Mouse (Mus musculus) G1E (cell line): ENCODE measurements around the gene Cox20. TPM values are rescaled to one million over a fixed set of nuclear protein-coding genes. Genes with fewer than 3 reads are reported as not detected.
A peak's percentile ranks its signal among the peaks of the same experiment; 100 is the strongest.

Experiments
- ATAC-seq: 2 replicates; pipeline ENCODE4 v1.8.0; 2016; ENCODE audit warnings: mild to moderate bottlenecking; ENCODE audit not compliant: insufficient number of reproducible peaks, poor library complexity, low FRiP score, severe bottlenecking; ENCODE audit errors: extremely low read depth
- DNase-seq: peaks from one replicate; pipeline ENCODE4 v3.0.0; 2012; ENCODE audit warnings: low spot score
- H3K27me3 ChIP-seq: 2 replicates; pipeline ENCODE4 v1.6.1; 2012; ENCODE audit warnings: mild to moderate bottlenecking, low read length, inconsistent platforms; ENCODE audit not compliant: insufficient read depth
- H3K36me3 ChIP-seq: replicated peaks from 2 replicates; pipeline ENCODE3; 2012; ENCODE audit warnings: mild to moderate bottlenecking, inconsistent platforms
- H3K4me1 ChIP-seq: 2 replicates; pipeline ENCODE4 v1.6.1; 2012; ENCODE audit warnings: low read depth, low read length, inconsistent platforms, mixed read lengths; ENCODE audit not compliant: insufficient read depth
- H3K4me3 ChIP-seq: 2 replicates; pipeline ENCODE4 v1.5.1; 2012; ENCODE audit warnings: low read depth, mild to moderate bottlenecking, inconsistent platforms, low read length, moderate library complexity, mixed read lengths
- H3K9me3 ChIP-seq: replicated peaks from 2 replicates; pipeline ENCODE4 v1.6.1; 2012; ENCODE audit warnings: inconsistent platforms
- CTCF ChIP-seq: IDR thresholded peaks from 2 replicates; pipeline ENCODE4 v1.5.1; 2012; ENCODE audit warnings: low read depth, low read length, inconsistent platforms, mixed read lengths
- GATA1 ChIP-seq: IDR thresholded peaks from 2 replicates; pipeline ENCODE4 v1.6.1; 2012; ENCODE audit warnings: borderline replicate concordance, low read length, inconsistent platforms, mixed read lengths
- GATA2 ChIP-seq: IDR thresholded peaks from 2 replicates; pipeline ENCODE4 v1.6.1; 2012; ENCODE audit warnings: low read depth, low read length, inconsistent platforms, borderline replicate concordance
- POLR2AphosphoS5 ChIP-seq: IDR thresholded peaks from 2 replicates; pipeline ENCODE4 v1.6.1; 2012; ENCODE audit warnings: low read depth, low read length, inconsistent platforms; ENCODE audit not compliant: insufficient replicate concordance
- TAL1 ChIP-seq: conservative IDR thresholded peaks from 2 replicates; pipeline ENCODE4 v1.6.1; 2012; ENCODE audit warnings: low read depth, low read length, inconsistent platforms, mixed read lengths
- polyA plus RNA-seq: library from polyadenylated mRNA; stranded (reverse); fragments of >175 nt; gene quantifications from 2 replicates; pipeline ENCODE4 v1.2.3, GENCODE M21; 2012
- total RNA-seq, 2 experiments: library from RNA; stranded (forward) in 1 of 2; stranded (reverse) in 1 of 2; fragments of 200-1000 nt in 1 of 2; fragments of >200 nt in 1 of 2; fragmentation: Nextera tagmentation in 1 of 2; gene quantifications; 2 replicates each; pipeline ENCODE4 v1.2.3; 2014 to 2017

Cox20 gene
- total and polyA plus RNA-seq, 3 experiments, result 18.4 to 230 (median 179) TPM

DNA sequence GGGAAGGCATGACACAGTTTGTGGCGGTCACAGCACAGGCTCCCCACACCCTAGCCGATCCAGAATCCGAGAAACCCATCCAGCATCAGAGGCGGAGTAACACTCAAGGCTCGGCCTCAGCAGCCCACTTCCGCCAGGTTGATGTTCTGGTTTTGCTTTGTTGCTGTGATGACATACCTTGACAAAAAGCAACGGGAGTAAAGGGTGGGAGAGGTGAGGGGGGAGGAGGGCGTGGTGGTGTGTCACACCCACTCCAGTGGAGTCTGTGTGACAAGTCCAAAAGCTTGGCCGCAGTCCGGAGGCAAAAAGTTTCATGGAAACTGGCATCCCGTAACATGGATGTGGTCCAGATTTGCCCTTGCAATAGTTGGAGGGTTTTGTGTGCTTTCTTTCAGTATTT lies 41.3 kb downstream of the Cox20 start:
- peaks cover 16% of the 10 kb centered on the region for H3K4me1 ChIP-seq
- TF ChIP-seq CTCF (no peak), TAL1 (no peak), GATA1 (no peak), POLR2AphosphoS5 (no peak), GATA2 (no peak)
- H3K27me3 ChIP-seq, result 0 out of 2 replicates have a peak, but pooled peaks cover 2% of the 10 kb centered on the region
- DNase-seq (no peak), ATAC-seq (no peak)
- no peak overlapping the region for H3K4me3 ChIP-seq
- no peaks in the 10 kb centered on the region for H3K36me3 ChIP-seq
- no peaks in the 10 kb centered on the region for H3K9me3 ChIP-seq

GRCm38 (mm10) chr1:178360702-178361101 lies 41.8 kb downstream of the Cox20 start:
- Histone ChIP-seq H3K27me3 (0 out of 2 replicates have a peak, but pooled peaks cover 2% of the 10 kb centered on the region), H3K4me1 (peaks cover 16% of the 10 kb centered on the region), H3K36me3 (no peaks in the 10 kb centered on the region), H3K9me3 (no peaks in the 10 kb centered on the region), H3K4me3 (no peak overlapping the region)
- DNase-seq (no peak), ATAC-seq (no peak)
- no peak for TF ChIP-seq TAL1

DNA sequence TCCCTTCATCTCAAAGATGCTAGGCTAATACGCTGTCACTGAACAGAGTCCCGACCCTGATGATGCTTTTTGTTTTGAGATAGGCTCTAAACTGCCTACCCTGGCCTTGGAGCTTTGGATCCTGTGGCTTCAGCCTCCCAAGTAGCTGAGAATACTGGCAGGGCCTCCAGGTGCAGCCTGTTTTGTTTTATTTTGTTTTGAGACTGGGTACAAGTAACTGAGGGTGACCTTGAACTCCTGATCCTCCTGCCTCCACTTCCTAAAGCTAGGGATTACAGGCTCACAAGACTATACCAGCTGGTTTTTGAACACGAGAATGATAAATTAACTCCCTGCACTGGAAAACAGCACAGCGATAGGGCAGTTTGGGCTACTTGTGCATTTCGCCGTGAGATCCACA lies 46.2 kb downstream of the Cox20 start:
- Histone ChIP-seq H3K36me3 (no peaks in the 10 kb centered on the region), H3K4me3 (no peak overlapping the region), H3K27me3 (no peaks in the 10 kb centered on the region), H3K9me3 (no peaks in the 10 kb centered on the region), H3K4me1 (peaks cover 29% of the 10 kb centered on the region)
- DNase-seq (no peak), ATAC-seq (no peak)
- TF ChIP-seq TAL1, result no peak
- no peak for TF ChIP-seq GATA2
- TF ChIP-seq POLR2AphosphoS5, result no peak
- TF ChIP-seq CTCF, result no peak
- TF ChIP-seq GATA1, result no peak

GRCm38 (mm10) chr1:178368121-178368520 lies 49.2 kb downstream of the Cox20 start:
- H3K4me3 ChIP-seq, result peak overlapping the region; percentile 73; the same call in 1 of the 2 replicates
- ATAC-seq (no peak), DNase-seq (no peak)
- H3K9me3 ChIP-seq, result no peaks in the 10 kb centered on the region
- peaks cover 5% of the 10 kb centered on the region for H3K36me3 ChIP-seq
- peaks cover 27% of the 10 kb centered on the region for H3K4me1 ChIP-seq
- TF ChIP-seq GATA2, result no peak
- no peak for TF ChIP-seq GATA1
- no peak for TF ChIP-seq CTCF
- TF ChIP-seq POLR2AphosphoS5, result no peak
- no peak for TF ChIP-seq TAL1
- no peaks in the 10 kb centered on the region for H3K27me3 ChIP-seq

- H3K9me3 ChIP-seq, result no peaks in the 10 kb centered on the region
- DNase-seq (peak; percentile 89), ATAC-seq (peak; percentile 80)
- H3K4me3 ChIP-seq, result peak overlapping the region; percentile 73
- no peaks in the 10 kb centered on the region for H3K27me3 ChIP-seq
- TF ChIP-seq TAL1 (no peak), POLR2AphosphoS5 (no peak), GATA2 (no peak), GATA1 (no peak), CTCF (no peak)
- peaks cover 27% of the 10 kb centered on the region for H3K4me1 ChIP-seq
- peaks cover 5% of the 10 kb centered on the region for H3K36me3 ChIP-seq
Measured at GRCm38 (mm10) chr1:178368548-178369271, 49.8 kb downstream of the Cox20 start.

DNA sequence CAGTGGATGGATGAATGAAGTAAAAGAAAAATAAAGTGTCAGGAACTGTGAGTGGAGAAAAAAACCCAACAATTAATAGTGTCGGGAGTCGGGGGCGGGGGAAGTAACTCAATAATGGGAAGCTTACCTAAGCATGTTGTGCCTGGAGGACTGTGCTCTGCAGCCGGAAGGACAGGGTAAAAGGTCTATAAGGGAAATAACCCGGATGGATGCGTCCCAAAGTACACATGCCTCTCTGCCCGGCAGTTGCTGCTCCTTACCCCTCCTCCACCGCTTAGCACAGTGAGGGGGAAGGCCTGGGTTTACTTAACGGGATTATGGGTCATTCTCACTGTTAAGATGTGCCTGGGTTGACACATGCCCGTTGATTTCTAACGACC lies 50.3 kb downstream of the Cox20 start:
- Histone ChIP-seq H3K36me3 (peaks cover 5% of the 10 kb centered on the region), H3K27me3 (no peaks in the 10 kb centered on the region), H3K4me1 (peaks cover 27% of the 10 kb centered on the region), H3K9me3 (no peaks in the 10 kb centered on the region), H3K4me3 (peak overlapping the region; percentile 73)
- ATAC-seq (peak; percentile 71), DNase-seq (peak; percentile 53)
- no peak for TF ChIP-seq GATA1
- no peak for TF ChIP-seq GATA2
- TF ChIP-seq TAL1, result no peak
- no peak for TF ChIP-seq POLR2AphosphoS5
- no peak for TF ChIP-seq CTCF

Other genes starting within 250 kb of the Cox20 start
- gene Desi2, start 131.7 kb upstream of the Cox20 start, total RNA-seq (2014; fragmentation: Nextera tagmentation), result 20.2 and 26.1 TPM in 2 replicates
- gene Desi2, start 131.7 kb upstream of the Cox20 start, total RNA-seq (2017), result 19.5 and 21.6 TPM in 2 replicates
- 3.5 and 4.8 TPM in 2 replicates for gene Desi2, start 131.7 kb upstream of the Cox20 start, polyA plus RNA-seq
- 932 and 945 TPM in 2 replicates for gene Hnrnpu, start 18.7 kb downstream of the Cox20 start, total RNA-seq (2014; fragmentation: Nextera tagmentation)
- gene Hnrnpu, start 18.7 kb downstream of the Cox20 start, total RNA-seq (2017), result 331 and 441 TPM in 2 replicates
- gene Hnrnpu, start 18.7 kb downstream of the Cox20 start, polyA plus RNA-seq, result 726 and 956 TPM in 2 replicates
- 3.4 and 4.1 TPM in 2 replicates for gene Efcab2, start 87.0 kb downstream of the Cox20 start, total RNA-seq (2014; fragmentation: Nextera tagmentation)
- 4.8 and 6.0 TPM in 2 replicates for gene Efcab2, start 87.0 kb downstream of the Cox20 start, total RNA-seq (2017)
- gene Efcab2, start 87.0 kb downstream of the Cox20 start, polyA plus RNA-seq, result 0.13 and 0.17 TPM in 2 replicates
- gene Kif26b, start 210.0 kb downstream of the Cox20 start, total RNA-seq (2014; fragmentation: Nextera tagmentation), result not detected in 2 replicates
- 0.06 and 0.16 TPM in 2 replicates for gene Kif26b, start 210.0 kb downstream of the Cox20 start, total RNA-seq (2017)
- gene Kif26b, start 210.0 kb downstream of the Cox20 start, polyA plus RNA-seq, result 0.02 and 0.04 TPM in 2 replicates